Mouse (Mus musculus): Measurements from ENCODE around the gene Etv1.

- TF ChIP-seq FOSL1 (IDR thresholded peaks at IDR 0.05; ENCODE audit: insufficient read depth, low read length, poor library complexity, severe bottlenecking) (no peak), CTCF (IDR thresholded peaks at IDR 0.05; ENCODE audit: control insufficient read depth, insufficient read depth, insufficient read length) (no peak), MAX (IDR thresholded peaks at IDR 0.05) (no peak), MYOD1 (IDR thresholded peaks at IDR 0.05; ENCODE audit: control insufficient read depth, insufficient read length, low read depth) (peak; percentile 10)
Measured at GRCm38 (mm10) chr12:38780955-38781304, 1.8 kb downstream of the Etv1 start.
